ENCODE assay signal across 8 mouse cellular contexts in the genomic region with DNA sequence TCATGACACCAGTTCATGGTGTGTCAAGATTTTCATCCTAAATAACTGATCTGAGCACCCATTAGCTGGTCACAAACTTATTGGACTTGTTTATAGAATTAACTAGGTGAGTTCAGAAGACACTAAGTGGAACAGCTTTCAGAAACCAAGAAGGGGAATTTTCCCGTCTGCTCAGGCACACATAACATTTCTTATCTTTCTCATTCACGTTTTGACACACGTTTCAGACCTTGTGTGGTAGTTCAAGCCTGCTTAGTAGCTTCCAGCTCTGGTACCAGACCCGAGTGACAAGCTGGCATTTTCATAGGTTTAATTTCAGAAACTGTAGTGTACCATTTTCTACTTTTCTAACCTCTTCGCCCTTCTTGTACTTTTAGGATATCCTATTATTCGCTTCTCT. TPM values are rescaled to one million over a fixed set of nuclear protein-coding genes. Genes with fewer than 3 reads are reported as not detected.
DNase-seq lines count a peak whose midpoint lies in the region; ATAC-seq and TF ChIP-seq lines count a peak whose summit lies in the region.

No protein-coding gene starts in this region.

- peak overlapping the region; percentile 75 for H3K27ac ChIP-seq in kidney, embryonic 15.5 days
- H3K27ac ChIP-seq in bone marrow macrophage, adult 2 months (ENCODE audit: insufficient read depth, low read depth, low read length) = no peak overlapping the region
- no peak overlapping the region for H3K27ac ChIP-seq in hindbrain, embryonic 12.5 days
- H3K27ac ChIP-seq in midbrain, embryonic 14.5 days (replicated peaks; ENCODE audit: low read depth, low read length) = peak overlapping the region; percentile 65

- TF ChIP-seq CTCF in bone marrow macrophage, adult 2 months (IDR thresholded peaks at IDR 0.05; ENCODE audit: low read depth, low read length) = no peak

- H3K4me2 ChIP-seq in kidney, embryonic 15.5 days = peak overlapping the region; percentile 66
- peak overlapping the region; percentile 53 for H3K4me2 ChIP-seq in hindbrain, embryonic 12.5 days (replicated peaks)
- H3K4me2 ChIP-seq in midbrain, embryonic 14.5 days (ENCODE audit: low read length) = peak overlapping the region; percentile 60

- H3K27me3 ChIP-seq in kidney, embryonic 15.5 days = no peaks in the 10 kb centered on the region
- no peaks in the 10 kb centered on the region for H3K27me3 ChIP-seq in hindbrain, embryonic 12.5 days
- H3K27me3 ChIP-seq in midbrain, embryonic 14.5 days (ENCODE audit: control insufficient read depth, insufficient read depth, low read length) = no peaks in the 10 kb centered on the region

- TF ChIP-seq POLR2A in bone marrow macrophage, adult 2 months (IDR thresholded peaks at IDR 0.05; ENCODE audit: borderline replicate concordance, low read depth, low read length) = no peak

- no peak for DNase-seq in kidney, postnatal 36 days
- DNase-seq in midbrain, embryonic 14.5 days = no peak
- no peak for DNase-seq in cerebellum, adult 11-12 months
- DNase-seq in urinary bladder, adult 2 months (ENCODE audit: low spot score) = no peak
- no peak for DNase-seq in gastrocnemius, postnatal 25 days

- H3K9ac ChIP-seq in kidney, embryonic 15.5 days = peak overlapping the region; percentile 47; the same call in 1 of the 2 replicates
- H3K9ac ChIP-seq in hindbrain, embryonic 12.5 days = peak overlapping the region; percentile 41; the same call in 1 of the 2 replicates
- H3K9ac ChIP-seq in midbrain, embryonic 14.5 days (replicated peaks; ENCODE audit: low read length) = peak overlapping the region; percentile 46; the same call in 1 of the 2 replicates

- peaks cover 39% of the 10 kb centered on the region for H3K4me1 ChIP-seq in kidney, embryonic 15.5 days
- peaks cover 19% of the 10 kb centered on the region for H3K4me1 ChIP-seq in bone marrow macrophage, adult 2 months (ENCODE audit: control insufficient read depth, insufficient read depth, low read length)
- peaks cover 40% of the 10 kb centered on the region for H3K4me1 ChIP-seq in hindbrain, embryonic 12.5 days
- peaks cover 33% of the 10 kb centered on the region for H3K4me1 ChIP-seq in midbrain, embryonic 14.5 days (ENCODE audit: control insufficient read depth, insufficient read depth, low read length)

- peak overlapping the region; percentile 64 for H3K4me3 ChIP-seq in kidney, embryonic 15.5 days (replicated peaks)
- peak overlapping the region; percentile 68 for H3K4me3 ChIP-seq in bone marrow macrophage, adult 2 months (ENCODE audit: insufficient read depth, low read length)
- peak overlapping the region; percentile 68 for H3K4me3 ChIP-seq in hindbrain, embryonic 12.5 days
- peak overlapping the region; percentile 59 for H3K4me3 ChIP-seq in midbrain, embryonic 14.5 days (replicated peaks; ENCODE audit: low read depth, low read length)

- no peaks in the 10 kb centered on the region for H3K9me3 ChIP-seq in kidney, embryonic 15.5 days (replicated peaks)
- H3K9me3 ChIP-seq in hindbrain, embryonic 12.5 days (replicated peaks) = no peaks in the 10 kb centered on the region
- H3K9me3 ChIP-seq in midbrain, embryonic 14.5 days (ENCODE audit: control insufficient read depth, low read length) = no peaks in the 10 kb centered on the region

- ATAC-seq in kidney, embryonic 15.5 days (replicated peaks; ENCODE audit: low FRiP score) = no peak
- ATAC-seq in hindbrain, embryonic 12.5 days (ENCODE audit: low FRiP score) = no peak
- ATAC-seq in midbrain, embryonic 14.5 days (ENCODE audit: low FRiP score, low TSS enrichment) = no peak

- no peaks in the 10 kb centered on the region for H3K36me3 ChIP-seq in kidney, embryonic 15.5 days
- no peaks in the 10 kb centered on the region for H3K36me3 ChIP-seq in hindbrain, embryonic 12.5 days
- H3K36me3 ChIP-seq in midbrain, embryonic 14.5 days (ENCODE audit: control insufficient read depth, insufficient read depth, low read length) = no peaks in the 10 kb centered on the region

- 25% methylated on average over 6 of the region's 6 CpGs for WGBS in kidney, embryonic 15.5 days
- 27% methylated on average over 6 of the region's 6 CpGs for WGBS in hindbrain, embryonic 12.5 days
- 23% methylated on average over 6 of the region's 6 CpGs for WGBS in midbrain, embryonic 14.5 days

RNA-seq across cellular contexts. Expression of gene Bpgm, which starts 0.6 kb away (rescaled TPM):
- polyA plus RNA-seq in kidney, embryonic 15.5 days (2015; fragmentation: Nextera tagmentation; extraction: Ambion mirVana) = 43.7 and 45.2 TPM in 2 replicates
- polyA plus RNA-seq in bone marrow macrophage, adult 2 months (2012; ENCODE audit: insufficient read depth, insufficient read length, missing spikeins) = 7.3 and 7.4 TPM in 2 replicates
- 70.5 and 82.4 TPM in 2 replicates for polyA plus RNA-seq in hindbrain, embryonic 12.5 days (2016; fragmentation: Nextera tagmentation; extraction: Ambion mirVana)
- 94.2 and 94.6 TPM in 2 replicates for polyA plus RNA-seq in midbrain, embryonic 14.5 days (2014; fragmentation: Nextera tagmentation; extraction: Ambion mirVana)
- 40.9 and 45.8 TPM in 2 replicates for polyA plus RNA-seq in urinary bladder, adult 2 months (2012; rRNA removed)
- 10 to 100 TPM; 70.9 to 77.3 TPM for total RNA-seq in gastrocnemius, postnatal 25 days (2021)

Comparison
In these comparisons a context has a peak if more than half of its experiments do, and no peak if none do; other contexts are left out.
1. H3K27ac ChIP-seq: peak in kidney, embryonic 15.5 days (single experiment) and midbrain, embryonic 14.5 days (single experiment); none in bone marrow macrophage, adult 2 months (single experiment) and hindbrain, embryonic 12.5 days (single experiment).
2. Peak in every context shown above with its lines, with median percentiles within 50 percentile points of each other: H3K4me2 ChIP-seq, H3K4me3 ChIP-seq and H3K9ac ChIP-seq.